Mouse (Mus musculus) testis, postnatal 10 days (tissue): ENCODE measurements around the gene Nudt22.

Source experiments
- DNase-seq: peaks from one replicate; pipeline ENCODE4 v3.0.0; 2021; ENCODE audit warnings: low spot score

Nudt22 gene

GRCm38 (mm10) chr19:6977759-6978638, 17.9 kb downstream of the Nudt22 start:
- DNase-seq = no peak

- peak; percentile 69 for DNase-seq
Measured at GRCm38 (mm10) chr19:6975537-6976521, 20.1 kb downstream of the Nudt22 start, which contains the start of gene Plcb3. Gene Plcb3 (minus strand): TSS chr19:6976470.

- peak; percentile 94 for DNase-seq
Measured at GRCm38 (mm10) chr19:6974211-6975205, 21.4 kb downstream of the Nudt22 start, which contains the start of gene Ppp1r14b. Gene Ppp1r14b (plus strand): TSS chr19:6974968.

GRCm38 (mm10) chr19:6973581-6974190, 22.2 kb downstream of the Nudt22 start:
- DNase-seq = no peak

GRCm38 (mm10) chr19:6972247-6972917, 23.5 kb downstream of the Nudt22 start:
- DNase-seq = no peak

GRCm38 (mm10) chr19:6971644-6972043, 24.3 kb downstream of the Nudt22 start:
- DNase-seq = no peak

- no peak for DNase-seq
Measured at GRCm38 (mm10) chr19:6970460-6971085, 25.3 kb downstream of the Nudt22 start.

- peak; percentile 87 for DNase-seq
Measured at GRCm38 (mm10) chr19:6969665-6970381, 26.1 kb downstream of the Nudt22 start.

- DNase-seq = no peak
Measured at GRCm38 (mm10) chr19:6969291-6969664, 26.6 kb downstream of the Nudt22 start.

GRCm38 (mm10) chr19:6968491-6969271, 27.2 kb downstream of the Nudt22 start:
- DNase-seq = peak; percentile 79

- DNase-seq = no peak
Measured at GRCm38 (mm10) chr19:6956461-6956860, 39.5 kb downstream of the Nudt22 start.

- no peak for DNase-seq
Measured at GRCm38 (mm10) chr19:6955424-6955823, 40.5 kb downstream of the Nudt22 start.

GRCm38 (mm10) chr19:6954046-6954445, 41.9 kb downstream of the Nudt22 start:
- DNase-seq = peak; percentile 78

GRCm38 (mm10) chr19:6952712-6953037, 43.2 kb downstream of the Nudt22 start:
- DNase-seq = peak; percentile 68

- peak; percentile 86 for DNase-seq
Measured at GRCm38 (mm10) chr19:6951994-6952711, 43.8 kb downstream of the Nudt22 start.

- DNase-seq = peak; percentile 91
Measured at GRCm38 (mm10) chr19:6951381-6951968, 44.4 kb downstream of the Nudt22 start.

GRCm38 (mm10) chr19:6950613-6951153, 45.2 kb downstream of the Nudt22 start:
- no peak for DNase-seq
